Mouse (Mus musculus) liver, embryonic 12.5 days (tissue): ENCODE results near the gene Cd151. TPM values are rescaled to one million over a fixed set of nuclear protein-coding genes. Genes with fewer than 3 reads are reported as not detected.

Experiments
- ATAC-seq: fragments of 200-750 bp; cut with Nextera tagmentation; 2 replicates; pipeline ENCODE4 v1.8.0; 2017; ENCODE audit warnings: moderate number of reproducible peaks, mild to moderate bottlenecking, moderate library complexity
- H3K27ac ChIP-seq: fragments of 300-500 bp; sonication (generic); 2 replicates; pipeline ENCODE4 v1.5.1; 2016; ENCODE audit warnings: mild to moderate bottlenecking
- H3K27me3 ChIP-seq: fragments of 300-500 bp; sonication (generic); replicated peaks from 2 replicates; pipeline ENCODE4 v1.6.1; 2016; ENCODE audit warnings: mild to moderate bottlenecking, moderate library complexity
- H3K36me3 ChIP-seq: fragments of 300-500 bp; sonication (generic); 2 replicates; pipeline ENCODE4 v1.6.1; 2016; ENCODE audit warnings: mild to moderate bottlenecking, moderate library complexity
- H3K4me1 ChIP-seq: fragments of 300-500 bp; sonication (generic); 2 replicates; pipeline ENCODE4 v1.6.1; 2016
- H3K4me2 ChIP-seq: fragments of 300-500 bp; sonication (generic); 2 replicates; pipeline ENCODE4 v1.6.1; 2016; ENCODE audit warnings: mild to moderate bottlenecking, moderate library complexity
- H3K4me3 ChIP-seq: fragments of 300-500 bp; sonication (generic); 2 replicates; pipeline ENCODE4 v1.5.1; 2016; ENCODE audit warnings: mild to moderate bottlenecking, moderate library complexity
- H3K9ac ChIP-seq: fragments of 300-500 bp; sonication (generic); 2 replicates; pipeline ENCODE4 v1.6.1; 2016; ENCODE audit warnings: mild to moderate bottlenecking, moderate library complexity
- H3K9me3 ChIP-seq: fragments of 300-500 bp; sonication (generic); replicated peaks from 2 replicates; pipeline ENCODE4 v1.6.1; 2016; ENCODE audit warnings: mild to moderate bottlenecking, moderate library complexity
- WGBS: fragments of 180-500 bp; shearing (Covaris S2); methylation state at CpG from one replicate; pipeline ENCODE4 v1.1.7; 2016; ENCODE audit not compliant: insufficient replicate concordance; 5-methylcytosine and 5-hydroxymethylcytosine counted together
- polyA plus RNA-seq: library from polyadenylated mRNA; unstranded; fragments of >200 nt; fragmentation: Nextera tagmentation; extraction: Ambion mirVana; gene quantifications from 2 replicates; pipeline ENCODE4 v1.2.1, GENCODE M21; 2016

Gene Cd151
- polyA plus RNA-seq, 1 experiment from 2014 or later: 5.7 TPM

- WGBS: 77% methylated on average over 2 of the region's 2 CpGs
- ATAC-seq: no peak
- no peak overlapping the region for H3K4me2 ChIP-seq
- no peak overlapping the region for H3K27ac ChIP-seq
- peaks cover 11% of the 10 kb centered on the region for H3K4me1 ChIP-seq
- H3K9me3 ChIP-seq: no peaks in the 10 kb centered on the region
- H3K36me3 ChIP-seq: peaks cover 70% of the 10 kb centered on the region
- H3K4me3 ChIP-seq: no peak overlapping the region
- no peak overlapping the region for H3K9ac ChIP-seq
- H3K27me3 ChIP-seq: no peaks in the 10 kb centered on the region
Observed at GRCm38 (mm10) chr7:141495379-141495778, 28.2 kb downstream of the Cd151 start.

- no peak overlapping the region for H3K9ac ChIP-seq
Observed at GRCm38 (mm10) chr7:141495940-141496339, 28.7 kb downstream of the Cd151 start.

GRCm38 (mm10) chr7:141497600-141497999 is 30.4 kb downstream of the Cd151 start:
- Histone ChIP-seq H3K4me1 (peaks cover 9% of the 10 kb centered on the region), H3K9me3 (no peaks in the 10 kb centered on the region), H3K4me2 (no peak overlapping the region), H3K9ac (no peak overlapping the region), H3K27ac (no peak overlapping the region), H3K27me3 (no peaks in the 10 kb centered on the region), H3K4me3 (no peak overlapping the region), H3K36me3 (peaks cover 65% of the 10 kb centered on the region)
- ATAC-seq: no peak
- WGBS: 90% methylated on average over 3 of the region's 3 CpGs

More at GRCm38 (mm10) chr7:141495940-141496339, 28.7 kb downstream of the Cd151 start:
- no peak for ATAC-seq
- Histone ChIP-seq H3K27ac (no peak overlapping the region), H3K9me3 (no peaks in the 10 kb centered on the region), H3K4me1 (peaks cover 9% of the 10 kb centered on the region), H3K27me3 (no peaks in the 10 kb centered on the region), H3K4me2 (no peak overlapping the region), H3K36me3 (peaks cover 72% of the 10 kb centered on the region), H3K4me3 (no peak overlapping the region)
- 83% methylated on average over 4 of the region's 4 CpGs for WGBS

GRCm38 (mm10) chr7:141501820-141502555 is 34.8 kb downstream of the Cd151 start:
- peaks cover 43% of the 10 kb centered on the region for H3K4me1 ChIP-seq
- no peak overlapping the region for H3K4me3 ChIP-seq
- no peaks in the 10 kb centered on the region for H3K9me3 ChIP-seq
- no peak overlapping the region for H3K4me2 ChIP-seq
- no peak for ATAC-seq
- peak overlapping the region; percentile 45 for H3K27ac ChIP-seq
- no peaks in the 10 kb centered on the region for H3K27me3 ChIP-seq
- H3K36me3 ChIP-seq: peaks cover 50% of the 10 kb centered on the region
- no peak overlapping the region for H3K9ac ChIP-seq
- 77% methylated on average over 7 of the region's 7 CpGs for WGBS

- Histone ChIP-seq H3K4me2 (no peak overlapping the region), H3K9ac (no peak overlapping the region), H3K27ac (peak overlapping the region; percentile 45), H3K36me3 (peaks cover 46% of the 10 kb centered on the region), H3K4me3 (no peak overlapping the region), H3K9me3 (no peaks in the 10 kb centered on the region), H3K4me1 (peaks cover 48% of the 10 kb centered on the region), H3K27me3 (no peaks in the 10 kb centered on the region)
- 90% methylated on average over 5 of the region's 5 CpGs for WGBS
- no peak for ATAC-seq
Observed at GRCm38 (mm10) chr7:141502556-141502905, 35.3 kb downstream of the Cd151 start.

- Histone ChIP-seq H3K9me3 (no peaks in the 10 kb centered on the region), H3K27ac (peak overlapping the region; percentile 94), H3K4me3 (peak overlapping the region; percentile 71), H3K4me2 (peak overlapping the region; percentile 77), H3K9ac (peak overlapping the region; percentile 84), H3K36me3 (peaks cover 66% of the 10 kb centered on the region), H3K27me3 (no peaks in the 10 kb centered on the region), H3K4me1 (peaks cover 82% of the 10 kb centered on the region)
- ATAC-seq: peak; percentile 68
- WGBS: 47% methylated on average over 2 of the region's 2 CpGs
Observed at GRCm38 (mm10) chr7:141506278-141506677, 39.1 kb downstream of the Cd151 start.

GRCm38 (mm10) chr7:141508160-141508559 is 41.0 kb downstream of the Cd151 start:
- peaks cover 68% of the 10 kb centered on the region for H3K4me1 ChIP-seq
- ATAC-seq: peak; percentile 85
- no peaks in the 10 kb centered on the region for H3K27me3 ChIP-seq
- H3K9me3 ChIP-seq: no peaks in the 10 kb centered on the region
- H3K4me2 ChIP-seq: peak overlapping the region; percentile 77
- peak overlapping the region; percentile 71 for H3K4me3 ChIP-seq
- peak overlapping the region; percentile 94 for H3K27ac ChIP-seq
- H3K9ac ChIP-seq: peak overlapping the region; percentile 84
- peaks cover 71% of the 10 kb centered on the region for H3K36me3 ChIP-seq

- Histone ChIP-seq H3K4me3 (no peak overlapping the region), H3K4me1 (peaks cover 55% of the 10 kb centered on the region), H3K36me3 (peaks cover 83% of the 10 kb centered on the region), H3K4me2 (no peak overlapping the region), H3K27me3 (no peaks in the 10 kb centered on the region), H3K9me3 (no peaks in the 10 kb centered on the region), H3K9ac (no peak overlapping the region), H3K27ac (peak overlapping the region; percentile 94; the same call in 1 of the 2 replicates)
- no peak for ATAC-seq
- WGBS: 86% methylated on average over 5 of the region's 5 CpGs
Observed at GRCm38 (mm10) chr7:141510196-141510595, 43.0 kb downstream of the Cd151 start.

- H3K9me3 ChIP-seq: no peaks in the 10 kb centered on the region
- H3K36me3 ChIP-seq: peaks cover 86% of the 10 kb centered on the region
- no peak for ATAC-seq
- no peak overlapping the region for H3K9ac ChIP-seq
- no peak overlapping the region for H3K4me2 ChIP-seq
- no peak overlapping the region for H3K4me3 ChIP-seq
- no peaks in the 10 kb centered on the region for H3K27me3 ChIP-seq
- 86% methylated on average over 8 of the region's 8 CpGs for WGBS
- peaks cover 52% of the 10 kb centered on the region for H3K4me1 ChIP-seq
- H3K27ac ChIP-seq: no peak overlapping the region
Observed at GRCm38 (mm10) chr7:141510681-141511191, 43.5 kb downstream of the Cd151 start.

GRCm38 (mm10) chr7:141517638-141518037 is 50.4 kb downstream of the Cd151 start:
- Histone ChIP-seq H3K27me3 (no peaks in the 10 kb centered on the region), H3K4me2 (no peak overlapping the region), H3K9me3 (no peaks in the 10 kb centered on the region), H3K9ac (no peak overlapping the region), H3K36me3 (peaks cover 97% of the 10 kb centered on the region), H3K27ac (peak overlapping the region; percentile 34; the same call in 1 of the 2 replicates), H3K4me3 (no peak overlapping the region), H3K4me1 (peaks cover 34% of the 10 kb centered on the region)
- ATAC-seq: peak; percentile 48
- 66% methylated on average over 4 of the region's 4 CpGs for WGBS

- no peaks in the 10 kb centered on the region for H3K9me3 ChIP-seq
- peaks cover 97% of the 10 kb centered on the region for H3K36me3 ChIP-seq
- H3K27ac ChIP-seq: peak overlapping the region; percentile 42
- no peak overlapping the region for H3K4me3 ChIP-seq
- H3K27me3 ChIP-seq: no peaks in the 10 kb centered on the region
- H3K4me1 ChIP-seq: peaks cover 34% of the 10 kb centered on the region
- peak overlapping the region; percentile 24 for H3K9ac ChIP-seq
- H3K4me2 ChIP-seq: no peak overlapping the region; the same call in 1 of the 2 replicates
- ATAC-seq: no peak
- 90% methylated on average over 5 of the region's 5 CpGs for WGBS
Observed at GRCm38 (mm10) chr7:141518296-141518695, 51.1 kb downstream of the Cd151 start.

GRCm38 (mm10) chr7:141518926-141519325 is 51.7 kb downstream of the Cd151 start:
- WGBS: 25% methylated on average over 3 of the region's 3 CpGs
- Histone ChIP-seq H3K9ac (0 out of 2 replicates have a peak overlapping the region, but pooled peaks have one; percentile 18), H3K36me3 (peaks cover 96% of the 10 kb centered on the region), H3K9me3 (no peaks in the 10 kb centered on the region), H3K27ac (peak overlapping the region; percentile 42), H3K4me3 (no peak overlapping the region), H3K4me2 (peak overlapping the region; percentile 15), H3K4me1 (peaks cover 34% of the 10 kb centered on the region), H3K27me3 (no peaks in the 10 kb centered on the region)
- peak; percentile 86 for ATAC-seq
